Mouse (Mus musculus) small intestine, adult 2 months (tissue): ENCODE data around the gene Clec3a.

Experiments used
- CTCF ChIP-seq: fragments of 200-500 bp; IDR thresholded peaks from 2 replicates; pipeline ENCODE4 v1.5.1; 2012; ENCODE audit warnings: low read depth, mild to moderate bottlenecking, control low read depth, inconsistent platforms, low read length, moderate library complexity, mixed read lengths; ENCODE audit not compliant: insufficient replicate concordance, insufficient read length; ENCODE audit errors: extremely low read depth
- POLR2A ChIP-seq: fragments of 200-500 bp; IDR thresholded peaks from 2 replicates; pipeline ENCODE4 v1.6.1; 2012; ENCODE audit warnings: low read depth, mild to moderate bottlenecking, control low read depth, inconsistent platforms, low read length, moderate library complexity

DNA sequence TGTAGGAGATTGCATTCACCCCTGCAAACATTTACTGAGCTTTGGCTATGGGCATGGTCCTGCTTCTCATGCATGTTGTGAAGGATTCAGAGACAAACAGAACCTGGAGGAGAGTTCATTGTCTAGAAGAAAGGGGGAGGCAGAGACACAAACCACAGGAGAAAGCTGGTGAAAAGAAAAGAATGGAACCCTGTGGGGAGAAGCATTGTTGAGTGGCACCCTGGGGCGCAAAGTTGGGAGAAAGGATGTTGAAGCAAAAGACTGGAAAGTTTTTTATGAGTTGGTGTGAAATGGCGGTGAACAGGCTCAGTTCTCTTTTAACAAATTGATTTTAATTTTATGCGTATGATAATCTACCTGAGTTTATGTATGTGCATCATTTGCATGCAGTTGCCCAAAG, 33.7 kb upstream of the Clec3a start:
- TF ChIP-seq POLR2A (no peak), CTCF (no peak)
